Mouse (Mus musculus) limb, embryonic 11.5 days (tissue): ENCODE data around the gene Svs1. TPM values are rescaled to one million over a fixed set of nuclear protein-coding genes. Genes with fewer than 3 reads are reported as not detected.
A peak's percentile ranks its signal among the peaks of the same experiment; 100 is the strongest.

ENCODE experiments used
- ATAC-seq: fragments of 200-750 bp; cut with Nextera tagmentation; 2 replicates; pipeline ENCODE4 v1.8.0; 2017; ENCODE audit warnings: low read depth; ENCODE audit not compliant: insufficient number of reproducible peaks, low FRiP score, low TSS enrichment
- DNase-seq: peaks from one replicate; pipeline ENCODE4 v3.0.0-alpha.2; 2015; ENCODE audit warnings: low spot score
- H3K27ac ChIP-seq: fragments of 300-500 bp; sonication (generic); replicated peaks from 2 replicates; pipeline ENCODE4 v1.5.1; 2014; ENCODE audit warnings: low read depth, mild to moderate bottlenecking, low read length
- H3K27me3 ChIP-seq: fragments of 300-500 bp; sonication (generic); 2 replicates; pipeline ENCODE4 v1.6.1; 2014; ENCODE audit warnings: mild to moderate bottlenecking, low read length, mixed read lengths; ENCODE audit not compliant: control insufficient read depth, insufficient read depth
- H3K36me3 ChIP-seq: fragments of 300-500 bp; sonication (generic); 2 replicates; pipeline ENCODE4 v1.6.1; 2014; ENCODE audit warnings: mild to moderate bottlenecking, low read length, moderate library complexity, mixed read lengths; ENCODE audit not compliant: control insufficient read depth, insufficient read depth
- H3K4me1 ChIP-seq: fragments of 300-500 bp; sonication (generic); 2 replicates; pipeline ENCODE4 v1.6.1; 2014; ENCODE audit warnings: low read length, mixed read lengths; ENCODE audit not compliant: control insufficient read depth, insufficient read depth
- H3K4me2 ChIP-seq: fragments of 300-500 bp; sonication (generic); 2 replicates; pipeline ENCODE4 v1.6.1; 2014; ENCODE audit warnings: low read depth, mild to moderate bottlenecking, moderate library complexity; ENCODE audit not compliant: severe bottlenecking
- H3K4me3 ChIP-seq: fragments of 300-500 bp; sonication (generic); 2 replicates; pipeline ENCODE4 v1.5.1; 2014; ENCODE audit warnings: low read depth, low read length
- H3K9ac ChIP-seq: fragments of 300-500 bp; sonication (generic); 2 replicates; pipeline ENCODE4 v1.6.1; 2014; ENCODE audit warnings: mild to moderate bottlenecking, low read length
- H3K9me3 ChIP-seq: fragments of 300-500 bp; sonication (generic); 2 replicates; pipeline ENCODE4 v1.6.1; 2016; ENCODE audit warnings: low read length; ENCODE audit not compliant: control insufficient read depth
- WGBS: fragments of 180-500 bp; shearing (Covaris S2); extraction: QIAGEN DNeasy Blood & Tissue Kit; methylation state at CpG from one replicate; pipeline ENCODE4 v1.1.7; 2014; 5-methylcytosine and 5-hydroxymethylcytosine counted together
- polyA plus RNA-seq: library from polyadenylated mRNA; unstranded; fragments of >200 nt; fragmentation: Nextera tagmentation; extraction: Ambion mirVana; gene quantifications from 2 replicates; pipeline ENCODE4 v1.2.1, GENCODE M21; 2014

The Svs1 gene
- polyA plus RNA-seq, 1 experiment from 2014 or later = not detected

- 87% methylated on average over 3 of the region's 3 CpGs for WGBS
Measured at GRCm38 (mm10) chr6:49028708-49029107, 42.0 kb downstream of the Svs1 start.

DNA sequence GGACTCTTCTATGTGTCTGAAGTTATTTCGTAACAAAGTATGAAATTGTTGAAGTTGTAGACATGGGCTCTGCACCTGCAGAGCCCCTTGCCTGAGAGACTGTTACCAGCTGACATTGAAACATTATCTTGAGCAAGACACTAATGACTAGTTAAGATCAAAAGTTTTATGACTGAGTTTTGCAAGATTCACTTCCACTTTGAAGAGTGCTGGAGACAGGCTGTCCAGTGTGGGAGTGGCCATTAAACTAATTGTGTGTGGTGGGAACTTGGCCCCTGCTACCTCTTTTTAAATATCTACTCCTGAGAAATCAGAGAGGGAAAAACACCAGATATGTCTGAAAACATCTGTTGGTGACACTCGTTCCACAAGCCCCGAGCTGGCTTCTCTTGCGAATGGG lies 44.6 kb downstream of the Svs1 start:
- Histone ChIP-seq H3K27me3 (no peaks in the 10 kb centered on the region), H3K4me1 (no peaks in the 10 kb centered on the region), H3K36me3 (no peaks in the 10 kb centered on the region), H3K4me3 (no peak overlapping the region), H3K4me2 (no peak overlapping the region), H3K9me3 (no peaks in the 10 kb centered on the region), H3K27ac (no peak overlapping the region), H3K9ac (no peak overlapping the region)
- WGBS = 67% methylated on average over 4 of the region's 4 CpGs
- no peak for DNase-seq
- no peak for ATAC-seq

More at GRCm38 (mm10) chr6:49028708-49029107, 42.0 kb downstream of the Svs1 start:
- Histone ChIP-seq H3K4me2 (no peak overlapping the region), H3K4me1 (no peaks in the 10 kb centered on the region), H3K9me3 (no peaks in the 10 kb centered on the region), H3K4me3 (no peak overlapping the region), H3K9ac (no peak overlapping the region), H3K27ac (no peak overlapping the region), H3K36me3 (no peaks in the 10 kb centered on the region), H3K27me3 (no peaks in the 10 kb centered on the region)
- no peak for ATAC-seq
- no peak for DNase-seq

GRCm38 (mm10) chr6:49032783-49033182 lies 46.1 kb downstream of the Svs1 start:
- no peaks in the 10 kb centered on the region for H3K9me3 ChIP-seq
- H3K4me2 ChIP-seq = no peak overlapping the region
- no peak overlapping the region for H3K4me3 ChIP-seq
- 81% methylated on average over 4 of the region's 4 CpGs for whole genome bisulfite sequencing
- H3K27me3 ChIP-seq = no peaks in the 10 kb centered on the region; the same call in 1 of the 2 replicates
- ATAC-seq (no peak), DNase-seq (no peak)
- H3K9ac ChIP-seq = no peak overlapping the region
- H3K27ac ChIP-seq = no peak overlapping the region
- no peaks in the 10 kb centered on the region for H3K4me1 ChIP-seq
- H3K36me3 ChIP-seq = no peaks in the 10 kb centered on the region

DNA sequence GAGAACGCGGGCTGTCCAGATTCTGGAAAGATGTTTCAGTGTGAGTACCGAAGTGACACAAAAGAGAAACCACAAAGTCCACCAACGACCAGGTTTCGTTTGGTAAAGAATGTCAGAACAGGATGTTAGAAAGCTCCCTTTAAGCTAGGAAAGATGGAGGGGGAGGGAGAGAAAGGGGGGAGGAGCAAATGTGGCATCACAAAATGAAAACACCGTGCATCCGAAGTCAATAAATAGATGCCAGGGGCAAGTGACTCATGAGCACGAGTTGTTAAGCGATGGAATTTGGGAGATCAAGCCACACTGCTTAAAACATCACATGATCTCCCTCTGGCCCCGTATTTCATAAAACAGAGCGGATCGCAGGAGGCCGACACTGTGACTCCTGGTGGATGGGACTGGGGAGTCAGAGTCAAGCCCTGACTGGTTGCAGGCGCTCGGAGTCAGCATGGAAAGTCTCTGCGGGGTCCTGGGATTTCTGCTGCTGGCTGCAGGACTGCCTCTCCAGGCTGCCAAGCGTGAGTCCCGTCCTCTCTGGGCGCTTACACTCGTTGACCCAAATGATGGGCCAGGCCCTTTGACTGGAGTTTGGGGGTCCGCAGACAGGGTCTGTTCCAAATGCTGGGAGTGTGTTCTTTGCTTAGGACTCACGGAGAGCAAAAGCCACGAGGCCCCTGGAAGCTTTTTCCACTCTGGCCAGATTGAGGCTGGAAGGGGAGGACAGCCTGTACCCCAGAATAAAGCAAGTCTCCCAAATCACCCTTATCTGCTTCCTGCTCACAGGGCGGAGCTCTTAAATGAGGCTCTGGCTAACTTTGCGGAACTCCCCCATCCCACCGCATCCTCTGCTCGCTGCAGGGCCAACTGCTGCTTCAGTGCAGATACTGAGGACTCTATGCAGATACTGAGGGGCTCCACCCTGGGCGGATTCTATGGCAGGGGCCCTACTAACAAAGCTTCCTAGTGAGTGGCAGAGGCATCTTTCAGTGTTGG lies 49.9 kb downstream of the Svs1 start, which contains the start of gene Gpnmb:
Gene Gpnmb (plus strand): TSS at position 272 of the 993 bp plus-strand sequence.
- no peaks in the 10 kb centered on the region for H3K9me3 ChIP-seq
- peak within 1 kb of the TSS; percentile 27 for H3K4me2 ChIP-seq
- no peak within 1 kb of the TSS for H3K27ac ChIP-seq
- no peaks in the 10 kb centered on the region for H3K36me3 ChIP-seq
- DNase-seq = peak; percentile 38
- no peak within 1 kb of the TSS for H3K9ac ChIP-seq
- H3K27me3 ChIP-seq = no peaks in the 10 kb centered on the region; the same call in 1 of the 2 replicates
- no peak for ATAC-seq
- H3K4me3 ChIP-seq = 0 out of 2 replicates have a peak within 1 kb of the TSS, but pooled peaks have one; percentile 3
- WGBS = 38% methylated on average over 28 of the region's 28 CpGs
- H3K4me1 ChIP-seq = no peaks in the 10 kb centered on the region

DNA sequence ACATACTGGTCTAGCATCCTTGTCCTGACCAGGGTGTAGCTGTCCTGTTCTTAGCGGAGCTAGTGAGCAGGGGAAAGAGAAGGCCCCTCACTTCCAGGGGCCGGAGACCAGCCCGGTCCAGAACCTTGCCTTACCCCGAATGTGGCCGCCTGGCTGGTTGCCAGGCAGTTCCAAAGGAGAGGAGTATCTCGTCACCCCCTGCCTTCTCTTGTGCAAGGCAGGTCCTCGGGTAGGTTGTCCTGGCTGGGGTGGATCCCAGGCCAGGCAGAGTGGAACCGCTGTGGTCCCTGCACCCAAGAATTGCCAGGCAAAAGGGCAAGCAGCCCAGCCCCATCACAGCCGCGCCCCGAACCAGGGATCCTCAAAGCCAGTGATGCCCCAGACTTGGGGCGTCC lies 50.6 kb downstream of the Svs1 start:
- no peak overlapping the region for H3K4me2 ChIP-seq

GRCm38 (mm10) chr6:49039470-49040180 lies 53.0 kb downstream of the Svs1 start:
- DNase-seq = peak; percentile 81
- 14% methylated on average over 18 of the region's 18 CpGs for WGBS

More for the DNA sequence above, 50.6 kb downstream of the Svs1 start:
- Histone ChIP-seq H3K36me3 (no peaks in the 10 kb centered on the region), H3K9me3 (no peaks in the 10 kb centered on the region), H3K4me1 (no peaks in the 10 kb centered on the region), H3K27ac (no peak overlapping the region), H3K4me3 (no peak overlapping the region), H3K27me3 (no peaks in the 10 kb centered on the region; the same call in 1 of the 2 replicates), H3K9ac (no peak overlapping the region)
- ATAC-seq = no peak
- no peak for DNase-seq
- WGBS = 76% methylated on average over 12 of the region's 12 CpGs

More at GRCm38 (mm10) chr6:49039470-49040180, 53.0 kb downstream of the Svs1 start:
- Histone ChIP-seq H3K9ac (no peak overlapping the region), H3K4me1 (no peaks in the 10 kb centered on the region), H3K27ac (no peak overlapping the region), H3K36me3 (no peaks in the 10 kb centered on the region), H3K4me3 (peak overlapping the region; percentile 21), H3K27me3 (no peaks in the 10 kb centered on the region; the same call in 1 of the 2 replicates), H3K4me2 (peak overlapping the region; percentile 21), H3K9me3 (no peaks in the 10 kb centered on the region)
- ATAC-seq = no peak

Other genes with a start within 250 kb of the Svs1 start
- 6.3 and 6.7 TPM in 2 replicates for gene Gimap1, start 247.8 kb upstream of the Svs1 start, polyA plus RNA-seq
- gene Gimap5, start 240.7 kb upstream of the Svs1 start, polyA plus RNA-seq = 1.4 and 1.7 TPM in 2 replicates
- gene Gimap3, start 216.0 kb upstream of the Svs1 start, polyA plus RNA-seq = not detected in 2 replicates
- gene Tmem176a, start 145.9 kb upstream of the Svs1 start, polyA plus RNA-seq = 36.6 and 37.5 TPM in 2 replicates
- 74.1 and 78.4 TPM in 2 replicates for gene Tmem176b, start 145.4 kb upstream of the Svs1 start, polyA plus RNA-seq
- gene Aoc1, start 114.0 kb upstream of the Svs1 start, polyA plus RNA-seq = not detected in 2 replicates
- gene 1600015I10Rik, start 57.0 kb upstream of the Svs1 start, polyA plus RNA-seq = not detected in 2 replicates
- gene Doxl2, start 11.9 kb upstream of the Svs1 start, polyA plus RNA-seq = not detected in 2 replicates
- gene Gpnmb, start 49.7 kb downstream of the Svs1 start, polyA plus RNA-seq = 0.17 TPM in 1 of 2 replicates, not detected in the other
- gene Malsu1, start 86.9 kb downstream of the Svs1 start, polyA plus RNA-seq = 59.7 and 70.2 TPM in 2 replicates
- gene Igf2bp3, start 228.1 kb downstream of the Svs1 start, polyA plus RNA-seq = 140 and 155 TPM in 2 replicates